Mouse (Mus musculus): ENCODE measurements around the gene Gm14443. TPM values are rescaled to one million over a fixed set of nuclear protein-coding genes. Genes with fewer than 3 reads are reported as not detected.

Gm14443 gene
- under 1 TPM in 1 of 2 experiments, not detected in 1; 0.11 TPM for polyA plus RNA-seq (2017; shearing (Covaris generic))

DNA sequence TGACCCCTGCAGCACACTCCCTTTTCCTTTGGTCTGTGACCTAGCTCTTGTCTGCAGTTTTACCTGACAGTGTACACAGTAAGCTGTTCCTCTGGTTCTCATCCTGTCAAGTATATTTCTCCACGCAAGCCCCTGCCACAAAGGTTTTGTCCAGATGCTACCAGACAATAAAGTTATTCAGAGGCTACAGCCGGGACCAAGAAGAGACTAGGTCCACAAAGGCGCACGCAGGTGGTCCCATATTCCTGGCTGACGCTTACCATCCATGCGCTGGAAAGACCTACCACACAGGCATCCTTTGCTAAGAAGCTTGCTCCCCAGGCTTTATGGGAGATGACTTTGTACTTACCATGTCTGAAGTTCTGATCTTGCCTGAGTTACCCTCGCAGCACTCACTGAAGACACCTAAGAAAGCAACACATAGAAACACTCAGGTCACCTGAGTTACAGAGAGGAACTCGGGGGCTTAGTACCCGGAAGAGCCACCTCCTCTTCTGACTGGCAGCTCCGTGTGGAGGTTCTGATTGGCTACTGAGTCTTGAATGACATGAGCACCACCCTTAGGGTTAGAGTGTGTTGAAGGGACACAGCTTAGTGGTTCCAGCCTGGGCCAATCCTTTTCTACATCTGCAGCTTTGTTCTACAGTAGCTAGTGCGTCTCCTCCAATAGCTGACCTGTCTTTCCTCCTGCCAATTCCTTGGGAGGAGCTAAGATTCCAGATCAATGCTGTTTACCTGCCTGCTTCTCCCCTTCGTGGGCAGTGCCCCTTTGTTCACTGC lies at the start of gene Gm14443:
Gene Gm14443, minus strand, starts transcription at position 471 of the 780 bp plus-strand sequence.

GRCm38 (mm10) chr2:175206732-175207131 lies 31.1 kb upstream of the Gm14443 start, which contains the start of gene Gm14391:
Gene Gm14391, minus strand, starts transcription at chr2:175206917.

GRCm38 (mm10) chr2:175141993-175142295 lies 33.7 kb downstream of the Gm14443 start, which contains the start of gene Gm14399:
Gene Gm14399, minus strand, starts transcription at chr2:175142012.

Other genes with a start within 250 kb of the Gm14443 start
- gene Gm14444, start 165.6 kb downstream of the Gm14443 start, polyA plus RNA-seq (2017; shearing (Covaris generic)): under 1 TPM; 0.69 to 0.78 TPM
- gene Gm14393, start 108.1 kb downstream of the Gm14443 start, polyA plus RNA-seq (2017; shearing (Covaris generic)): under 1 TPM in 1 of 2 experiments, not detected in 1; 0.64 TPM
- gene Gm14399, start 33.9 kb downstream of the Gm14443 start, polyA plus RNA-seq (2017; shearing (Covaris generic)): 1 to 10 TPM; 4.6 to 7.9 TPM
- 1 to 10 TPM; 4.8 to 7.6 TPM for gene Gm14391, start 31.0 kb upstream of the Gm14443 start, polyA plus RNA-seq (2017; shearing (Covaris generic))
- gene Gm14440, start 99.3 kb upstream of the Gm14443 start, polyA plus RNA-seq (2017; shearing (Covaris generic)): 1 to 10 TPM; 3.1 to 3.5 TPM
- gene Gm4631, start 162.3 kb upstream of the Gm14443 start, polyA plus RNA-seq (2017; shearing (Covaris generic)): 10 to 100 TPM; 10.7 to 13.4 TPM
- gene Zfp968, start 196.6 kb upstream of the Gm14443 start, polyA plus RNA-seq (2017; shearing (Covaris generic)): 1 to 10 TPM in 1 of 2 experiments, not detected in 1; 3.3 TPM

Measured in inflammation-experienced regulatory T-cells (primary cell).